Mouse (Mus musculus): ENCODE measurements around the gene Milr1. TPM values are rescaled to one million over a fixed set of nuclear protein-coding genes. Genes with fewer than 3 reads are reported as not detected.
"Not testable (repeated sequence)": the region's sequence is repeated elsewhere in the genome, so short reads cannot be mapped to it uniquely, and the experiment has no call there.

The Milr1 gene
- polyA plus RNA-seq, 2 experiments: 1.9 to 2.1 TPM

- Histone ChIP-seq H3K4me1 (ENCODE audit: control insufficient read depth, insufficient read depth, low read length) (peaks cover 5% of the 10 kb centered on the region; the same call in 1 of the 2 replicates), H3K27ac (replicated peaks; ENCODE audit: low read depth, low read length) (no peak overlapping the region), H3K4me2 (replicated peaks; ENCODE audit: low read depth, low read length, severe bottlenecking) (no peak overlapping the region), H3K4me3 (replicated peaks; ENCODE audit: low read length) (no peak overlapping the region), H3K36me3 (ENCODE audit: control insufficient read depth, insufficient read depth, low read length) (no peaks in the 10 kb centered on the region), H3K9me3 (ENCODE audit: control insufficient read depth, low read length) (no peaks in the 10 kb centered on the region), H3K9ac (ENCODE audit: low read depth, low read length, severe bottlenecking) (no peak overlapping the region), H3K27me3 (ENCODE audit: control insufficient read depth, insufficient read depth, low read length) (no peaks in the 10 kb centered on the region)
- 73% methylated on average over 4 of the region's 4 CpGs for WGBS
- TF ChIP-seq POLR2A (IDR thresholded peaks at IDR 0.05; ENCODE audit: borderline replicate concordance, extremely low read depth, insufficient read depth, insufficient read length): no peak
- no peak for DNase-seq (ENCODE audit: low spot score)
- no peak for ATAC-seq (ENCODE audit: low FRiP score, low read depth)
Measured at GRCm38 (mm10) chr11:106730714-106731113, 20.3 kb upstream of the Milr1 start.

- no peak for DNase-seq (ENCODE audit: low spot score)
- peak overlapping the region; percentile 16; the same call in 1 of the 2 replicates for H3K9ac ChIP-seq (ENCODE audit: low read depth, low read length, severe bottlenecking)
- H3K4me3 ChIP-seq (replicated peaks; ENCODE audit: low read length): no peak overlapping the region
- no peaks in the 10 kb centered on the region for H3K4me1 ChIP-seq (ENCODE audit: control insufficient read depth, insufficient read depth, low read length)
- ATAC-seq (ENCODE audit: low FRiP score, low read depth): no peak
- H3K27me3 ChIP-seq (ENCODE audit: control insufficient read depth, insufficient read depth, low read length): no peaks in the 10 kb centered on the region
- no peak overlapping the region for H3K27ac ChIP-seq (replicated peaks; ENCODE audit: low read depth, low read length)
- WGBS: 73% methylated on average over 3 of the region's 3 CpGs
- no peak overlapping the region for H3K4me2 ChIP-seq (replicated peaks; ENCODE audit: low read depth, low read length, severe bottlenecking)
- H3K36me3 ChIP-seq (ENCODE audit: control insufficient read depth, insufficient read depth, low read length): no peaks in the 10 kb centered on the region
- TF ChIP-seq POLR2A (IDR thresholded peaks at IDR 0.05; ENCODE audit: borderline replicate concordance, extremely low read depth, insufficient read depth, insufficient read length): no peak
- no peaks in the 10 kb centered on the region for H3K9me3 ChIP-seq (ENCODE audit: control insufficient read depth, low read length)
Measured at GRCm38 (mm10) chr11:106736614-106737013, 14.4 kb upstream of the Milr1 start.

DNA sequence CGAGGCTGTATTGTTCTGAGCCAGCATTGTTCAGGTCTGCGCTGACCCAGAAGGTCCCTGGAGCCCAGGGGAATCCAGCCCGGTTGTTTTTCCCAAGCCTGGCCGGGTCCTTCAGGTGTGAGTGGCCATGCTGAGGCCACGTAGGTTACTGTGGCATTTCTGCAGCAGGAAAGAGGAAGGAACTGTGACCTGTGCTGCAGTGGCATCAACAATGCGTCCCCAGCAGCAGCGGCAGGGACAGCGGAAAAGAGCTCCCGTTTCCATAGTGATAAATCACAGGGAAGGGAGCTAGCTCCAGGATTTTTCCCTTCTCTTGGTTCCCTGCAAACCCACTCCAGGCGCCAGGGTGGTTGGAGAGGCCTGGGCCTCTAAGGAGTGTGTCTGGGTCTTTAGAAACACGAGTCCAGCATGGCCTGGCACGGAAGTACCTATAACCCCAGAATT lies 13.8 kb upstream of the Milr1 start:
- H3K9ac ChIP-seq (ENCODE audit: low read depth, low read length, severe bottlenecking): 0 out of 2 replicates have a peak overlapping the region, but pooled peaks have one; percentile 16
- no peak overlapping the region for H3K4me2 ChIP-seq (replicated peaks; ENCODE audit: low read depth, low read length, severe bottlenecking)
- H3K9me3 ChIP-seq (ENCODE audit: control insufficient read depth, low read length): no peaks in the 10 kb centered on the region
- WGBS: 32% methylated on average over 12 of the region's 12 CpGs
- no peak for TF ChIP-seq POLR2A (IDR thresholded peaks at IDR 0.05; ENCODE audit: borderline replicate concordance, extremely low read depth, insufficient read depth, insufficient read length)
- no peaks in the 10 kb centered on the region for H3K36me3 ChIP-seq (ENCODE audit: control insufficient read depth, insufficient read depth, low read length)
- no peaks in the 10 kb centered on the region for H3K4me1 ChIP-seq (ENCODE audit: control insufficient read depth, insufficient read depth, low read length)
- no peak for DNase-seq (ENCODE audit: low spot score)
- H3K27me3 ChIP-seq (ENCODE audit: control insufficient read depth, insufficient read depth, low read length): no peaks in the 10 kb centered on the region
- no peak overlapping the region for H3K27ac ChIP-seq (replicated peaks; ENCODE audit: low read depth, low read length)
- no peak overlapping the region for H3K4me3 ChIP-seq (replicated peaks; ENCODE audit: low read length)
- no peak for ATAC-seq (ENCODE audit: low FRiP score, low read depth)

DNA sequence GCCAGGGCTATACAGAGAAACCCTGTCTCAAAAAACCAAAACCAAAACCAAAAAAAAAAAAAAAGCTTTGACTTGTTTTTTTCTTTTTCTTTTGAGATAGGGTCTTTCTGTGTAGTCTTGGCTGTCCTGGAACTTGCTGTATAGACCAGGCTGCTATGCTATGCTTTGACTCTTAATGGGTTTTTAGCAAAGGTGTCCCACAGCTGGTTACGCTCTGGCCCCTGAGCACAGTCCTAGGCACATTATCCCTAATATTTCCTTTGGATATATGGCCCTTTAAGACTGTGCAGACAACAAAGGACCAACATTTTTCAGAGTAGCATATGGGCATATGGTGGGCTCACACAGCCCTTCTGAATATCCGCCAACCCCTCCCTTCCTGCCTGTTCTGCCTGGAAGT lies 11.9 kb upstream of the Milr1 start:
- no peaks in the 10 kb centered on the region for H3K9me3 ChIP-seq (ENCODE audit: control insufficient read depth, low read length)
- H3K36me3 ChIP-seq (ENCODE audit: control insufficient read depth, insufficient read depth, low read length): no peaks in the 10 kb centered on the region
- H3K4me3 ChIP-seq (replicated peaks; ENCODE audit: low read length): no peak overlapping the region
- H3K9ac ChIP-seq (ENCODE audit: low read depth, low read length, severe bottlenecking): no peak overlapping the region
- WGBS: 95% methylated on average over 2 of the region's 2 CpGs
- no peak overlapping the region for H3K4me2 ChIP-seq (replicated peaks; ENCODE audit: low read depth, low read length, severe bottlenecking)
- H3K27ac ChIP-seq (replicated peaks; ENCODE audit: low read depth, low read length): no peak overlapping the region
- no peak for TF ChIP-seq POLR2A (IDR thresholded peaks at IDR 0.05; ENCODE audit: borderline replicate concordance, extremely low read depth, insufficient read depth, insufficient read length)
- no peaks in the 10 kb centered on the region for H3K27me3 ChIP-seq (ENCODE audit: control insufficient read depth, insufficient read depth, low read length)
- DNase-seq (ENCODE audit: low spot score) (no peak), ATAC-seq (ENCODE audit: low FRiP score, low read depth) (no peak)
- H3K4me1 ChIP-seq (ENCODE audit: control insufficient read depth, insufficient read depth, low read length): no peaks in the 10 kb centered on the region

GRCm38 (mm10) chr11:106740724-106741123 lies 10.3 kb upstream of the Milr1 start:
- H3K9me3 ChIP-seq (ENCODE audit: control insufficient read depth, low read length); H3K36me3 ChIP-seq (ENCODE audit: control insufficient read depth, insufficient read depth, low read length); H3K9ac ChIP-seq (ENCODE audit: low read depth, low read length, severe bottlenecking); DNase-seq (ENCODE audit: low spot score); H3K4me2 ChIP-seq (replicated peaks; ENCODE audit: low read depth, low read length, severe bottlenecking); H3K4me1 ChIP-seq (ENCODE audit: control insufficient read depth, insufficient read depth, low read length); H3K4me3 ChIP-seq (replicated peaks; ENCODE audit: low read length); H3K27ac ChIP-seq (replicated peaks; ENCODE audit: low read depth, low read length); ATAC-seq (ENCODE audit: low FRiP score, low read depth); H3K27me3 ChIP-seq (ENCODE audit: control insufficient read depth, insufficient read depth, low read length): not testable (repeated sequence)
- 94% methylated on average over 8 of the region's 8 CpGs for WGBS

GRCm38 (mm10) chr11:106741232-106741631 lies 9.8 kb upstream of the Milr1 start:
- Histone ChIP-seq H3K4me3 (replicated peaks; ENCODE audit: low read length) (no peak overlapping the region), H3K27ac (replicated peaks; ENCODE audit: low read depth, low read length) (no peak overlapping the region), H3K9ac (ENCODE audit: low read depth, low read length, severe bottlenecking) (no peak overlapping the region), H3K27me3 (ENCODE audit: control insufficient read depth, insufficient read depth, low read length) (no peaks in the 10 kb centered on the region), H3K36me3 (ENCODE audit: control insufficient read depth, insufficient read depth, low read length) (no peaks in the 10 kb centered on the region), H3K4me1 (ENCODE audit: control insufficient read depth, insufficient read depth, low read length) (no peaks in the 10 kb centered on the region), H3K4me2 (replicated peaks; ENCODE audit: low read depth, low read length, severe bottlenecking) (no peak overlapping the region), H3K9me3 (ENCODE audit: control insufficient read depth, low read length) (no peaks in the 10 kb centered on the region)
- WGBS: 64% methylated on average over 6 of the region's 6 CpGs
- DNase-seq (ENCODE audit: low spot score) (no peak), ATAC-seq (ENCODE audit: low FRiP score, low read depth) (no peak)
- no peak for TF ChIP-seq POLR2A (IDR thresholded peaks at IDR 0.05; ENCODE audit: borderline replicate concordance, extremely low read depth, insufficient read depth, insufficient read length)
